8 mouse cellular contexts compared by ENCODE assay signal in genomic region chr19:8940526-8941133, GRCm38 (mm10). TPM values are rescaled to one million over a fixed set of nuclear protein-coding genes. Genes with fewer than 3 reads are reported as not detected.
A peak's percentile ranks its signal among the peaks of the same experiment; 100 is the strongest.
DNase-seq lines count a peak whose midpoint lies in the region; ATAC-seq and TF ChIP-seq lines count a peak whose summit lies in the region.

No protein-coding gene starts in this region.

- WGBS in lung, embryonic 15.5 days, result 78% methylated on average over 15 of the region's 15 CpGs
- 80% methylated on average over 15 of the region's 15 CpGs for WGBS in lung, adult 2 months
- WGBS in limb, embryonic 10.5 days, result 82% methylated on average over 15 of the region's 15 CpGs
- WGBS in stomach, embryonic 14.5 days, result 80% methylated on average over 15 of the region's 15 CpGs

- ATAC-seq in lung, embryonic 15.5 days (ENCODE audit: borderline replicate concordance, extremely low read depth, low FRiP score, low TSS enrichment), result no peak
- no peak for ATAC-seq in stomach, embryonic 14.5 days (ENCODE audit: insufficient number of reproducible peaks, insufficient read depth, low FRiP score, low read depth)

- no peak overlapping the region for H3K27ac ChIP-seq in lung, embryonic 15.5 days
- peak overlapping the region; percentile 99 for H3K27ac ChIP-seq in limb, embryonic 10.5 days
- H3K27ac ChIP-seq in stomach, embryonic 14.5 days (ENCODE audit: low read length), result peak overlapping the region; percentile 17; the same call in 1 of the 2 replicates

- peaks cover 32% of the 10 kb centered on the region for H3K4me1 ChIP-seq in lung, embryonic 15.5 days
- peaks cover 20% of the 10 kb centered on the region for H3K4me1 ChIP-seq in lung, adult 2 months (ENCODE audit: control insufficient read depth, insufficient read depth, low read length)
- peaks cover 36% of the 10 kb centered on the region for H3K4me1 ChIP-seq in limb, embryonic 10.5 days
- peaks cover 24% of the 10 kb centered on the region for H3K4me1 ChIP-seq in stomach, embryonic 14.5 days (ENCODE audit: control insufficient read depth, insufficient read depth, low read length)

- TF ChIP-seq CTCF in lung, adult 2 months (IDR thresholded peaks at IDR 0.05; ENCODE audit: insufficient read depth, low read length), result no peak

- H3K27me3 ChIP-seq in lung, embryonic 15.5 days, result no peaks in the 10 kb centered on the region
- no peaks in the 10 kb centered on the region for H3K27me3 ChIP-seq in limb, embryonic 10.5 days (ENCODE audit: low read depth, poor library complexity, severe bottlenecking)
- H3K27me3 ChIP-seq in stomach, embryonic 14.5 days (ENCODE audit: control insufficient read depth, insufficient read depth, low read length), result no peaks in the 10 kb centered on the region

- peak; percentile 73 for DNase-seq in cerebellum, adult 11-12 months
- DNase-seq in cerebellum, postnatal 4 days (ENCODE audit: low spot score in 2 of 2), result no peak
- DNase-seq in lung, adult 2 months, result no peak
- DNase-seq in limb, embryonic 10.5 days (ENCODE audit: low spot score), result no peak
- DNase-seq in testis, postnatal 10 days (ENCODE audit: low spot score), result no peak
- DNase-seq in adrenal gland, adult 18-20 months (ENCODE audit: low spot score in 2 of 2), result no peak

- H3K4me3 ChIP-seq in lung, embryonic 15.5 days, result no peak overlapping the region
- no peak overlapping the region for H3K4me3 ChIP-seq in lung, adult 2 months (replicated peaks; ENCODE audit: extremely low read depth, low read depth, low read length)
- H3K4me3 ChIP-seq in limb, embryonic 10.5 days, result peak overlapping the region; percentile 85
- H3K4me3 ChIP-seq in stomach, embryonic 14.5 days (ENCODE audit: low read depth, low read length), result 0 out of 2 replicates have a peak overlapping the region, but pooled peaks have one; percentile 98

- no peaks in the 10 kb centered on the region for H3K9me3 ChIP-seq in lung, embryonic 15.5 days
- no peaks in the 10 kb centered on the region for H3K9me3 ChIP-seq in limb, embryonic 10.5 days (replicated peaks)
- H3K9me3 ChIP-seq in stomach, embryonic 14.5 days (ENCODE audit: control insufficient read depth, low read depth, low read length), result no peaks in the 10 kb centered on the region

- peak overlapping the region; percentile 97; the same call in 1 of the 2 replicates for H3K9ac ChIP-seq in lung, embryonic 15.5 days
- H3K9ac ChIP-seq in stomach, embryonic 14.5 days (replicated peaks; ENCODE audit: low read depth, low read length), result peak overlapping the region; percentile 98; the same call in 1 of the 2 replicates

- H3K4me2 ChIP-seq in lung, embryonic 15.5 days, result peak overlapping the region; percentile 69
- peak overlapping the region; percentile 64 for H3K4me2 ChIP-seq in stomach, embryonic 14.5 days (replicated peaks; ENCODE audit: low read depth, low read length)

- peaks cover 35% of the 10 kb centered on the region for H3K36me3 ChIP-seq in lung, embryonic 15.5 days
- peaks cover 78% of the 10 kb centered on the region for H3K36me3 ChIP-seq in limb, embryonic 10.5 days
- H3K36me3 ChIP-seq in stomach, embryonic 14.5 days (ENCODE audit: control insufficient read depth, insufficient read depth, low read length), result peaks cover 39% of the 10 kb centered on the region

- TF ChIP-seq POLR2A in lung, adult 2 months (IDR thresholded peaks at IDR 0.05; ENCODE audit: borderline replicate concordance, extremely low read depth, low read depth, low read length), result no peak

RNA-seq across cellular contexts. Expression of gene Mta2, which starts 1.0 kb away (rescaled TPM):
- 165 and 173 TPM in 2 replicates for polyA plus RNA-seq in lung, embryonic 15.5 days (2015; fragmentation: Nextera tagmentation; extraction: Ambion mirVana)
- 20.0 and 26.9 TPM in 2 replicates for polyA plus RNA-seq in lung, adult 2 months (2012; rRNA removed)
- 229 and 233 TPM in 2 replicates for polyA plus RNA-seq in limb, embryonic 10.5 days (2016; fragmentation: Nextera tagmentation; extraction: Ambion mirVana)
- polyA plus RNA-seq in stomach, embryonic 14.5 days (2014; fragmentation: Nextera tagmentation; extraction: Ambion mirVana), result 41.5 and 45.3 TPM in 2 replicates
- 10 to 100 TPM; 81.1 to 89.8 TPM for total RNA-seq in adrenal gland, adult 18-20 months (2021)

RNA-seq across cellular contexts. Expression of gene Eml3, which starts 11.3 kb away (rescaled TPM):
- 30.8 and 35.6 TPM in 2 replicates for polyA plus RNA-seq in lung, embryonic 15.5 days (2015; fragmentation: Nextera tagmentation; extraction: Ambion mirVana)
- 50.5 and 65.5 TPM in 2 replicates for polyA plus RNA-seq in lung, adult 2 months (2012; rRNA removed)
- 37.1 and 37.5 TPM in 2 replicates for polyA plus RNA-seq in limb, embryonic 10.5 days (2016; fragmentation: Nextera tagmentation; extraction: Ambion mirVana)
- 16.8 and 18.2 TPM in 2 replicates for polyA plus RNA-seq in stomach, embryonic 14.5 days (2014; fragmentation: Nextera tagmentation; extraction: Ambion mirVana)
- total RNA-seq in adrenal gland, adult 18-20 months (2021), result 10 to 100 TPM; 41.5 to 59.5 TPM

RNA-seq across cellular contexts. Expression of gene Rom1, which starts 11.5 kb away (rescaled TPM):
- polyA plus RNA-seq in lung, embryonic 15.5 days (2015; fragmentation: Nextera tagmentation; extraction: Ambion mirVana), result 2.7 and 2.8 TPM in 2 replicates
- 11.3 and 14.1 TPM in 2 replicates for polyA plus RNA-seq in lung, adult 2 months (2012; rRNA removed)
- 4.1 and 4.3 TPM in 2 replicates for polyA plus RNA-seq in limb, embryonic 10.5 days (2016; fragmentation: Nextera tagmentation; extraction: Ambion mirVana)
- 1.0 and 2.0 TPM in 2 replicates for polyA plus RNA-seq in stomach, embryonic 14.5 days (2014; fragmentation: Nextera tagmentation; extraction: Ambion mirVana)
- 10 to 100 TPM; 29.8 to 49.2 TPM for total RNA-seq in adrenal gland, adult 18-20 months (2021)

RNA-seq across cellular contexts. Expression of gene Tut1, which starts 13.0 kb away (rescaled TPM):
- 28.4 and 29.7 TPM in 2 replicates for polyA plus RNA-seq in lung, embryonic 15.5 days (2015; fragmentation: Nextera tagmentation; extraction: Ambion mirVana)
- polyA plus RNA-seq in lung, adult 2 months (2012; rRNA removed), result 14.9 and 17.9 TPM in 2 replicates
- 49.6 and 49.7 TPM in 2 replicates for polyA plus RNA-seq in limb, embryonic 10.5 days (2016; fragmentation: Nextera tagmentation; extraction: Ambion mirVana)
- 27.2 and 27.6 TPM in 2 replicates for polyA plus RNA-seq in stomach, embryonic 14.5 days (2014; fragmentation: Nextera tagmentation; extraction: Ambion mirVana)
- 10 to 100 TPM; 23.1 to 26.1 TPM for total RNA-seq in adrenal gland, adult 18-20 months (2021)

RNA-seq across cellular contexts. Expression of gene B3gat3, which starts 20.5 kb away (rescaled TPM):
- 43.1 and 46.1 TPM in 2 replicates for polyA plus RNA-seq in lung, embryonic 15.5 days (2015; fragmentation: Nextera tagmentation; extraction: Ambion mirVana)
- 92.3 and 107 TPM in 2 replicates for polyA plus RNA-seq in lung, adult 2 months (2012; rRNA removed)
- 47.0 and 48.1 TPM in 2 replicates for polyA plus RNA-seq in limb, embryonic 10.5 days (2016; fragmentation: Nextera tagmentation; extraction: Ambion mirVana)
- 35.7 and 37.5 TPM in 2 replicates for polyA plus RNA-seq in stomach, embryonic 14.5 days (2014; fragmentation: Nextera tagmentation; extraction: Ambion mirVana)
- 10 to 100 TPM; 60.5 to 65.7 TPM for total RNA-seq in adrenal gland, adult 18-20 months (2021)

Comparison
In these comparisons a context has a peak if more than half of its experiments do, and no peak if none do; other contexts are left out.
1. H3K4me3 ChIP-seq: peak in limb, embryonic 10.5 days (single experiment) and stomach, embryonic 14.5 days (single experiment); none in lung, embryonic 15.5 days (single experiment) and lung, adult 2 months (single experiment).